Mouse (Mus musculus): ENCODE data around the gene Mef2a. TPM values are rescaled to one million over a fixed set of nuclear protein-coding genes. Genes with fewer than 3 reads are reported as not detected.

The Mef2a gene
- polyA plus RNA-seq, 1 experiment from 2014 or later = 38.4 TPM

GRCm38 (mm10) chr7:67360588-67360987 is 12.1 kb downstream of the Mef2a start:
- no peak overlapping the region for H3K27ac ChIP-seq
- ATAC-seq (ENCODE audit: insufficient read depth, low FRiP score, low read depth) = no peak
- H3K9me3 ChIP-seq = no peaks in the 10 kb centered on the region
- no peaks in the 10 kb centered on the region for H3K36me3 ChIP-seq
- WGBS = 84% methylated on average over 3 of the region's 3 CpGs
- no peaks in the 10 kb centered on the region for H3K4me1 ChIP-seq
- H3K4me3 ChIP-seq (replicated peaks) = no peak overlapping the region
- no peak overlapping the region for H3K9ac ChIP-seq
- H3K4me2 ChIP-seq = no peak overlapping the region
- no peaks in the 10 kb centered on the region for H3K27me3 ChIP-seq (replicated peaks)

GRCm38 (mm10) chr7:67359863-67360262 is 12.8 kb downstream of the Mef2a start:
- Histone ChIP-seq H3K4me2 (no peak overlapping the region), H3K9ac (no peak overlapping the region), H3K4me1 (no peaks in the 10 kb centered on the region), H3K4me3 (replicated peaks) (no peak overlapping the region), H3K27ac (no peak overlapping the region), H3K9me3 (no peaks in the 10 kb centered on the region), H3K36me3 (no peaks in the 10 kb centered on the region), H3K27me3 (replicated peaks) (no peaks in the 10 kb centered on the region)
- no peak for ATAC-seq (ENCODE audit: insufficient read depth, low FRiP score, low read depth)

GRCm38 (mm10) chr7:67355870-67356269 is 16.8 kb downstream of the Mef2a start:
- Histone ChIP-seq H3K36me3 (no peaks in the 10 kb centered on the region), H3K9ac (no peak overlapping the region), H3K27ac (no peak overlapping the region), H3K4me2 (no peak overlapping the region), H3K4me3 (replicated peaks) (no peak overlapping the region), H3K27me3 (replicated peaks) (no peaks in the 10 kb centered on the region), H3K9me3 (no peaks in the 10 kb centered on the region), H3K4me1 (no peaks in the 10 kb centered on the region)
- no peak for ATAC-seq (ENCODE audit: insufficient read depth, low FRiP score, low read depth)
- WGBS = 94% methylated on average over 5 of the region's 5 CpGs

GRCm38 (mm10) chr7:67353667-67354066 is 19.0 kb downstream of the Mef2a start:
- Histone ChIP-seq H3K4me3 (replicated peaks) (no peak overlapping the region), H3K9ac (no peak overlapping the region), H3K9me3 (no peaks in the 10 kb centered on the region), H3K27me3 (replicated peaks) (no peaks in the 10 kb centered on the region), H3K4me2 (no peak overlapping the region), H3K36me3 (no peaks in the 10 kb centered on the region), H3K4me1 (no peaks in the 10 kb centered on the region), H3K27ac (no peak overlapping the region)
- no peak for ATAC-seq (ENCODE audit: insufficient read depth, low FRiP score, low read depth)
- WGBS = 84% methylated on average over 6 of the region's 6 CpGs

GRCm38 (mm10) chr7:67352989-67353388 is 19.7 kb downstream of the Mef2a start:
- Histone ChIP-seq H3K27ac (no peak overlapping the region), H3K27me3 (replicated peaks) (no peaks in the 10 kb centered on the region), H3K36me3 (no peaks in the 10 kb centered on the region), H3K9ac (no peak overlapping the region), H3K4me1 (no peaks in the 10 kb centered on the region), H3K4me2 (no peak overlapping the region), H3K4me3 (replicated peaks) (no peak overlapping the region), H3K9me3 (no peaks in the 10 kb centered on the region)
- 80% methylated on average over 4 of the region's 4 CpGs for WGBS
- ATAC-seq (ENCODE audit: insufficient read depth, low FRiP score, low read depth) = no peak

GRCm38 (mm10) chr7:67344443-67344842 is 28.2 kb downstream of the Mef2a start:
- no peak for ATAC-seq (ENCODE audit: insufficient read depth, low FRiP score, low read depth)
- Histone ChIP-seq H3K9ac (no peak overlapping the region), H3K4me3 (replicated peaks) (no peak overlapping the region), H3K27ac (no peak overlapping the region), H3K4me2 (no peak overlapping the region), H3K4me1 (no peaks in the 10 kb centered on the region), H3K9me3 (no peaks in the 10 kb centered on the region), H3K36me3 (no peaks in the 10 kb centered on the region), H3K27me3 (replicated peaks) (no peaks in the 10 kb centered on the region)
- whole genome bisulfite sequencing = 68% methylated on average over 1 of the region's 1 CpGs

GRCm38 (mm10) chr7:67342067-67342625 is 30.5 kb downstream of the Mef2a start:
- Histone ChIP-seq H3K4me2 (no peak overlapping the region), H3K9me3 (no peaks in the 10 kb centered on the region), H3K4me1 (no peaks in the 10 kb centered on the region), H3K9ac (no peak overlapping the region), H3K27ac (no peak overlapping the region), H3K4me3 (replicated peaks) (no peak overlapping the region), H3K36me3 (no peaks in the 10 kb centered on the region), H3K27me3 (replicated peaks) (no peaks in the 10 kb centered on the region)
- ATAC-seq (ENCODE audit: insufficient read depth, low FRiP score, low read depth) = no peak
- WGBS = 86% methylated on average over 7 of the region's 7 CpGs

- H3K9me3 ChIP-seq = no peaks in the 10 kb centered on the region
- H3K27me3 ChIP-seq (replicated peaks) = no peaks in the 10 kb centered on the region
- H3K4me1 ChIP-seq = no peaks in the 10 kb centered on the region
- WGBS = 64% methylated on average over 1 of the region's 1 CpGs
- no peak overlapping the region for H3K4me3 ChIP-seq (replicated peaks)
- H3K9ac ChIP-seq = no peak overlapping the region
- H3K27ac ChIP-seq = no peak overlapping the region
- no peaks in the 10 kb centered on the region for H3K36me3 ChIP-seq
- ATAC-seq (ENCODE audit: insufficient read depth, low FRiP score, low read depth) = no peak
- H3K4me2 ChIP-seq = no peak overlapping the region
Observed at GRCm38 (mm10) chr7:67320359-67320758, 52.3 kb downstream of the Mef2a start.

- H3K4me2 ChIP-seq = no peak overlapping the region
- no peak overlapping the region for H3K9ac ChIP-seq
- H3K27me3 ChIP-seq (replicated peaks) = no peaks in the 10 kb centered on the region
- 0 out of 2 replicates have a peak, but pooled peaks cover 2% of the 10 kb centered on the region for H3K36me3 ChIP-seq
- H3K4me3 ChIP-seq (replicated peaks) = no peak overlapping the region
- ATAC-seq (ENCODE audit: insufficient read depth, low FRiP score, low read depth) = no peak
- H3K27ac ChIP-seq = no peak overlapping the region
- H3K9me3 ChIP-seq = no peaks in the 10 kb centered on the region
- H3K4me1 ChIP-seq = no peaks in the 10 kb centered on the region
Observed at GRCm38 (mm10) chr7:67318697-67319096, 54.0 kb downstream of the Mef2a start.

- WGBS = 89% methylated on average over 3 of the region's 3 CpGs
- Histone ChIP-seq H3K36me3 (0 out of 2 replicates have a peak, but pooled peaks cover 4% of the 10 kb centered on the region), H3K4me3 (replicated peaks) (no peak overlapping the region), H3K27ac (no peak overlapping the region), H3K4me1 (no peaks in the 10 kb centered on the region), H3K27me3 (replicated peaks) (no peaks in the 10 kb centered on the region), H3K9me3 (no peaks in the 10 kb centered on the region), H3K9ac (no peak overlapping the region), H3K4me2 (no peak overlapping the region)
- ATAC-seq (ENCODE audit: insufficient read depth, low FRiP score, low read depth) = no peak
Observed at GRCm38 (mm10) chr7:67313200-67313599, 59.5 kb downstream of the Mef2a start.

- H3K9ac ChIP-seq = no peak overlapping the region
- H3K27me3 ChIP-seq (replicated peaks) = no peaks in the 10 kb centered on the region
- no peak overlapping the region for H3K4me3 ChIP-seq (replicated peaks)
- H3K4me2 ChIP-seq = no peak overlapping the region
- ATAC-seq (ENCODE audit: insufficient read depth, low FRiP score, low read depth) = peak; percentile 71; the same call in 1 of the 2 replicates
- 55% methylated on average over 2 of the region's 2 CpGs for WGBS
- H3K27ac ChIP-seq = no peak overlapping the region
- H3K9me3 ChIP-seq = no peaks in the 10 kb centered on the region
- H3K4me1 ChIP-seq = no peaks in the 10 kb centered on the region
- H3K36me3 ChIP-seq = 0 out of 2 replicates have a peak, but pooled peaks cover 4% of the 10 kb centered on the region
Observed at GRCm38 (mm10) chr7:67310151-67310550, 62.5 kb downstream of the Mef2a start.

GRCm38 (mm10) chr7:67308102-67308501 is 64.6 kb downstream of the Mef2a start:
- no peak overlapping the region for H3K4me3 ChIP-seq (replicated peaks)
- H3K27ac ChIP-seq = no peak overlapping the region
- H3K27me3 ChIP-seq (replicated peaks) = no peaks in the 10 kb centered on the region
- no peaks in the 10 kb centered on the region for H3K36me3 ChIP-seq
- H3K9me3 ChIP-seq = no peaks in the 10 kb centered on the region
- no peak overlapping the region for H3K4me2 ChIP-seq
- H3K9ac ChIP-seq = no peak overlapping the region
- no peaks in the 10 kb centered on the region for H3K4me1 ChIP-seq
- 84% methylated on average over 2 of the region's 2 CpGs for WGBS
- no peak for ATAC-seq (ENCODE audit: insufficient read depth, low FRiP score, low read depth)

GRCm38 (mm10) chr7:67307078-67307477 is 65.6 kb downstream of the Mef2a start:
- Histone ChIP-seq H3K4me1 (no peaks in the 10 kb centered on the region), H3K9ac (no peak overlapping the region), H3K4me3 (replicated peaks) (no peak overlapping the region), H3K36me3 (no peaks in the 10 kb centered on the region), H3K27ac (no peak overlapping the region), H3K9me3 (no peaks in the 10 kb centered on the region), H3K4me2 (no peak overlapping the region), H3K27me3 (replicated peaks) (no peaks in the 10 kb centered on the region)
- WGBS = 95% methylated on average over 3 of the region's 3 CpGs
- ATAC-seq (ENCODE audit: insufficient read depth, low FRiP score, low read depth) = no peak

Measured in stomach, embryonic 15.5 days (tissue).